Mouse (Mus musculus) CD4-positive helper T cell, adult 2 months (primary cell): ENCODE results near the gene Nfkbil1.

Source experiments
- DNase-seq: peaks from one replicate; pipeline ENCODE4 v3.0.0-alpha.2; 2012; ENCODE audit warnings: low read depth, missing footprints, low spot score

The Nfkbil1 gene

DNA sequence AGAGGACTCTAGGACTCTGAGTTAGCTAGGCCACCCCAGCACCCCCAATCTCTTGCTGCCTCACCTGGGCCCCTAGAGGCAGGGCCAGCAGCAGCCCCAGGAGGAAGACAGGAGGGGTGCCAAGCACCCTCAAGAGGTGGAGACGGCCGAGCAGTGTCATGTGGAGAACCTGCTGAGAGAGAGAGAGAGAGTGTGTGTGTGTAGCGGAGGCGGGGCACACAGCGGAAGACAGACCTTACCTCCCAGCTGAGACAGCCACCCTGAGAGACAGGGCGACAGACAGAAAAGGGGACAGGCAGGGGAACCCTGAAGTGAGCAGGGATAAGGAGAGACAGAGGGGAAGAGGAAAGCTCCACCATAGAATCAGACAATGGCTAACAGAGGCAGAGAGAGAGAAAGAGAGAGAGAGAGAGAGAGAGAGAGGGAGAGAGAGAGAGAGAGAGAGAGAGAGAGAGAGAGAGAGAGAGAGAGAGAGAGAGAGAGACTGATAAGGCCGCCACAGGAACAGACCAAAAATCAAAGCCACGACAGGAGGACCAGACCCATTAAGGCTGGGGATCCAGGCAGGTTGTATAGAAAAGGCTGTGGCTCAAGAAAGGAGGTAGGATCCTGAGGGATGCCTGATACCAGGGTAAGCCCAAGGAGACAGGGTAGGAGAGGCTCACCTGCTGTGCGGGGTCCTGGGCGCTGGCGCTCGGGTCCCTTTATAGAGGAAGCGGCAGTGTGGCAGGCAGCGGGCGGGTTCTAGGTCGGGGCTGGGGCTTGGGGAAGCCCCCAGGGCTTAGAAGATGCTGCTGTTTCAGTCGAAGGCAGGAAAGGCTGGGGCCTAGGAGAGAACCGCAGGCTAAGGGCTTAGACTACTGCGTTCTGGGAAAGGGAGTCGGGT lies 30.9 kb downstream of the Nfkbil1 start, which contains the start of gene Lta:
Gene Lta, minus strand, starts transcription at position 858 of the 886 bp plus-strand sequence.
- peak; percentile 89 for DNase-seq

DNA sequence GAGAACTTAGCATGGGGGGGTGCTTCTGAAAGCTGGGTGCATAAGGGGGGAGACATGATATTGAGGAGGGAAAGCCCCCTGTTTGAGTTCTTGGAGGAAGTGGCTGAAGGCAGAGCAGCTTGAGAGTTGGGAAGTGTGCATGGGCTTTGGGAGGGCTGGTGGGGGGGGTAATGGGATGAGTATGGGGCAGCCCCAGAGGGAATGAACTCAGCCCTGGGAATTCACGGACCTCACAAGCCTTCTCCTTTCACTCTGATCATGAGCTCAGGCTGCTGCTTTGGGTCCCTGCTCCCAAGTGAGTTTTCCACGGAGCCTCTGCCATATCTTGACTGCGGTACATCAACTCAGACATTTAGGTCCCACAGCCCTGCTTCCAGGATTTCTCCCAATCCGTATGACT lies 33.1 kb downstream of the Nfkbil1 start:
- no peak for DNase-seq

DNA sequence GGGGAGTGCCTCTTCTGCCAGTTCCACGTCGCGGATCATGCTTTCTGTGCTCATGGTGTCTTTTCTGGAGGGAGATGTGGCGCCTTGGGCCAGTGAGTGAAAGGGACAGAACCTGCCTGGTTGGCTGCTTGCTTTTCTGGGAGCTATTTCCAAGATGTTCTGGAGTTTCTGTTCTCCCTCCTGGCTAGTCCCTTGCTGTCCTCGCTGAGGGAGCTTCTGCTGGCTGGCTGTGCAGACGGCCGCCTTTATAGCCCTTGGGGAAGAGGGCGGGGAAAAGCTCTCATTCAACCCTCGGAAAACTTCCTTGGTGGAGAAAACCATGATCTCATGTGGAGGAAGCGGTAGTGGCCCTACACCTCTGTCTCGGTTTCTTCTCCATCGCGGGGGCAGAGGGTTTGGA lies 33.8 kb downstream of the Nfkbil1 start, which contains the start of gene Tnf:
Gene Tnf, minus strand, starts transcription at position 221 of the 400 bp plus-strand sequence.
- DNase-seq: peak; percentile 88

DNA sequence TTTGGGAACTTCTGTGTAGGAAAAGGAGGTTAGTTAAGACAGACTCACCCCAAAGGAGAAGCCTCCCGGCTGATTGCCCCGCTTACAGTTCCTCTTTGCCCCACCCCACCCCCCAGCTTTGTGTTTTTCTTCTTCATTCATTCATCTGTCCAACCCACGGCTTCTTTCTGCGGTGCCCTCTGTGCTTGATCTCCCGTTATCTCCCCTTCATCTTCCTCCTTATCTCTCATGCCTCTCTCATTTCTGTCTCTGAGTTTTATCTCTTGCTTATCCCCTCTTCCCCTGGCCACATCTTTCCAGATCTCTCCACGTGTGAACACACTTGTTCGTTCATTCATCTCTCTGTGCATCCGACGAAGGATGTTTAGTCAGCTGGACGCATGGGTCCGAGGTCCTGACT lies 34.5 kb downstream of the Nfkbil1 start:
- peak; percentile 79 for DNase-seq

DNA sequence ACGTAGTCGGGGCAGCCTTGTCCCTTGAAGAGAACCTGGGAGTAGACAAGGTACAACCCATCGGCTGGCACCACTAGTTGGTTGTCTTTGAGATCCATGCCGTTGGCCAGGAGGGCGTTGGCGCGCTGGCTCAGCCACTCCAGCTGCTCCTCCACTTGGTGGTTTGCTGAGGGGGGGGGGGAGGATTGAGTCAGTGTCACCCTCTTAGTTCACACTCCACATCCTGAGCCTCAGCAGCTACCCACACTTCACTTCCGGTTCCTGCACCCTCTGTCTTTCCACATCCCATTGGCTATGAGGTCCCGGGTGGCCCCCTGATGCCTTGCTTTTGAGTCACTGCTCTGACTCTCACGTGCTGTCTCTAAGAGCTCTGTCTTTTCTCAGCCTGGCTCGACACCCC lies 35.2 kb downstream of the Nfkbil1 start:
- DNase-seq: peak; percentile 95

DNA sequence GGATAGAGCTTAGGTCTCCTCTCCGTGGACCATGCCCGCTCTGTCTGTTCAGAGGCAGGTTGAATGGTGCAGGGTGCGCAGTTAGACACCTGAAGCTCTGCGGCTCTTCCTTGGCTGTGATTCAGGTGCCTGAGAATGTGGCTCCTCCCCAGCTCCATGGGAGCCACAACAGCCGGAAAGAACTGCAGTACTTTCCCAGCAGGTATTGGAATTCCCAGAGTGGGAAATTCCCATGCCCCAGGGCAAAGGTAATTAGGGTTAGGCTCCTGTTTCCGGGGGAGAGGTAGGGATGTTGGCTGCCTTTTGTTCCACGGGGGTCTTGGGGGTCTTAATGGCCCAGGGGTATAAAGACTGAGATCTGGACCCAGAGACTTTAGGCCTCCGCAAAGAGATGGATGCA lies 36.6 kb downstream of the Nfkbil1 start:
- DNase-seq: peak; percentile 9

DNA sequence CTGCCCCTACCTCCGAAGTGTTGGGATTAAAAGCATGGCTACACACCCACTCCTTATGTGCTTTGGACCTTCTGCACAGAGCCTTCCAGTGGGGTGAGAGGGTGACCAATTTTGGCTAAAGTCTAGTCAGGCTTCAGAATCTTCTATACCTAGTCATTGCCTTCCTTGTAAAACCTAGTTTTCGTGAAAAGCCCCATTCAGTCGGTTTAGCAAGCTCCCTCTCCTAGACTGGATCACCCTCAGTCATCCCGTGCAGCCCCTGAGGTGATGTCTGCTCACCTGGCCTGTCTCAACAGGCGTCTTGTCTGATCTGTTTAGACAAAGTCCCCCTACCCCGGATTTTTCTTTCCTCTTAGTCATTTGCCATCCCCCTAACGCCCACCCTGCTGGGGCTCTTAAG lies 37.6 kb downstream of the Nfkbil1 start:
- peak; percentile 12 for DNase-seq

DNA sequence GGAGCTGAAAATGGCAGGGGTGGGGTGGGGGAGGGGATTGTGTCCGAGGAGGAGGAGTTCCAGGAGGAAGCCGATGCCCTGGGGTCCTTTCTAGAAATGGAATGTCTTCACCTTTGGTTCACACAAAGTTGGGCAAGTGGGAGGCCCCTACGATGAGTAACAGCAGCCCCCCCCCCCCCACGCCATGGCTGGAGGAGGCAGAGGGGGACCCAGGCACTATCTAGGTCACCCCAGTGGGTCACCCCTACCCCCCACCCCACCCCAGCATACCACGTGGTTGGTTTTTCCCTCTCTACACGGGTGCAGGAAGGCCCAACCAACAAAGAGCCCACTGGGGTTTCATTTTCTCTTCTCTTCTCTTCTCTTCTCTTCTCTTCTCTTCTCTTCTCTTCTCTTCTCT lies 38.5 kb downstream of the Nfkbil1 start:
- DNase-seq: peak; percentile 77

DNA sequence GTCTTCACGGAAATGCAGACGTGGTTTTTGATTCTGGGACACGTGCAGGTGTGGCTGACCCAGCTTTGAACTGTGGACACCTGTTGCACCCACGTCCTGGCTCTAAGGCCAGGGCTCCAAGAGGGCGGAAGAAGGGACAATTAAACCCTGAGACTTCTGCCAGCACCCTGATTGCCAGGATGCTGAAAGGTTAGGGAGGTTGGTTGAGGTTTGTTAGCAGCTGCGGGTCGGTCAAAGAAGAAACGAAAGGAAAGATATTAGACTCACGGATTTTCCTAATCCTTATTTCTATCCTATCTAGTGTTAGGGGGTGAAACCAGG lies 39.3 kb downstream of the Nfkbil1 start:
- peak; percentile 54 for DNase-seq

DNA sequence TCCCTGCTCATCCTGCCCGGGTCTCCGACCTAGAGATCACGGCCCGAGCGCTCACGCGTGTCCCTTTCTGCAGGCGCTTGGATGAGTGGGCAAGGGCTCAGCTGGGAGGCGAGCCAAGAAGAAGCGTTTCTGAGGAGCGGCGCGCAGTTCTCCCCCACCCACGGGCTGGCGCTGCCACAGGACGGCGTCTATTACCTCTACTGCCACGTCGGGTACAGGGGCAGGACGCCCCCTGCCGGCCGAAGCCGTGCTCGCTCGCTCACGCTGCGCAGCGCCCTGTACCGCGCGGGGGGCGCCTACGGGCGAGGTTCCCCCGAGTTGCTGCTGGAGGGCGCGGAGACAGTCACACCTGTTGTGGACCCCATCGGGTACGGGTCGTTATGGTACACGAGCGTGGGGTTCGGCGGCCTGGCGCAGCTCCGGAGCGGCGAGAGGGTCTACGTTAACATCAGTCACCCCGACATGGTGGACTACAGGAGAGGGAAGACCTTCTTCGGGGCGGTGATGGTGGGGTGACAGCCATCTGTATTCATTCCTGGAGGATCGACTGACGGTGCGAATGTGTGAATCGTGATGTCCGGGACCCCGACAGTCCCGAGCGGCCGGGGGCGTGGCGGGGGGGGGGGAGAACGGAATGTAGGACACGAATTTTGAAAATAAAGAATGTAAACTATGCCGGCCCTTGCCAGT lies 39.8 kb downstream of the Nfkbil1 start:
- peak; percentile 93 for DNase-seq

DNA sequence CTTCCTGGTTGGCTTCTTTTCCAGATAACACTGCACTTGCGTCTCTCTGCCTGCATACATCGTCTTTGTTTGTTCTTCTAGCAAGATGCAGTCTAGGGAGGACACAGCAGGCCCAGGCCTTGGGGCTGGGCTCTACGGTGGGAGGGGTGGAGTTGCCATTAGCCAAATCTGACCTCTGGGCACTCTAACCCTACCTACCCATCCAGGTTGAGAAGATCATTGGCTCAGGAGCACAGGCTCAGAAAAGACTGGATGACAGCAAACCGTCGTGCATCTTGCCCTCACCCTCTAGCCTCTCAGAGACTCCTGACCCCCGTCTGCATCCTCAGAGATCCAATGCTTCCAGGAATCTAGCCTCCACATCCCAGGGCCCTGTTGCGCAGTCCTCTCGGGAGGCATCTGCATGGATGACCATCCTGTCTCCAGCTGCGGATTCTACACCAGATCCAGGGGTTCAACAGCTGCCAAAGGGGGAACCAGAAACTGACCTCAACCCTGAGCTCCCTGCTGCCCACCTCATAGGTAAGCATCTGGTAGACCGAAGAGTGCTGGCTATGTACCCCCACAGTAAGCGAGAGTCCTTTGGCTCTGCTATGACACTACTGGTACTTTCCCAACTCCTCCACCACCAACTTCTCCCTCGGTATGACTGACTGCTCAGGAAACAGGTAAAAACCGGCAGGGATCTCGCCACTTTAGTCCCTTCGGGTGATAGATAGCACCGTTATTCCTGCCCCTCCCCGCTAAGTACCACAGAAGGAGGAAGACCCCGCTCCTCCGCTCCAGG lies 40.6 kb downstream of the Nfkbil1 start:
- DNase-seq: peak; percentile 55

DNA sequence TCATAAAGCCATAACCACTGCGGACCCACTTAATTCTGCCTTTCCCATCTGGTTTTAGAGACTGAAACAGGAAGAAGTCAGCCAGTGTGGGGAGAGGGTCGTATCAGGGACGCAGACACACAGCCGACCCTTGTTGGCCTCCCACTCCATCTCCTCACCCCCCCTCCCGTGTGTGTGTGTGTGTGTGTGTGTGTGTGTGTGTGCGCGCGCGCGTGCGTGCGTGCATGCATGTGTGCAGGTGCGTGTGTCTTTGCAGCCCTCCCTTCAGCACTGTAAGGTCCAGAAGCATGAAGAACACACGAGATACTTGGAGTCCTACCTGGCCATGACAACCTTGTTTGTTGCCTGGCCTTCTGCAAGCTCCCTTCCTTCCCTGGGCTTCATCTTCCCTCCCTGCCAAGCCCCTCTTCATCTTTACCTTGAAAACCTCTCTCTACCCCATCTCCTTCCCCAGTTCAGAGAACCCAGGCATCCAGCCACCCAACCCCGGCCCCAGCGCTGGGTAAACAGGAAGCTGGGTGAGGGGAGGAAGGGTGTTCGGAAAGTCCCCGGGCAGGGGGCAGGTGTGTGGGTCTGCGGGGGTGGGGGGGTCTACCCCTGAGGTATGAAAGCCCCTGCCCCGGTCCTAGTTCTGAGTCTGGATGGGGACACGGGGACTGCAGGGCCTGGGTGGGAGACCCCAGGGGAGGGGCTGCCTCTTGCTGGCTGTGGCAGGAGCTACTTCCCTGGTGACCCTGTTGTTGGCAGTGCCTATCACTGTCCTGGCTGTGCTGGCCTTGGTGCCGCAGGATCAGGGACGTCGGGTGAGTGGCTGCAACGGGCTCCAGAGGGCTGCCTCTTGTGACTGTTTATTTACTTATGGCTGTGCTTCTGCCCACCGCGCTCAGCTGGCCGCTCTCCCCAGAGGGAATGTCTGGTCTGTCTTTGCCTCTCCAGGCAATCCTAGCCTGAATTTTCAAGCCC lies 41.4 kb downstream of the Nfkbil1 start, which contains the start of gene Ltb:
Gene Ltb, plus strand, starts transcription at position 559 of the 963 bp plus-strand sequence.
- DNase-seq: peak; percentile 85

DNA sequence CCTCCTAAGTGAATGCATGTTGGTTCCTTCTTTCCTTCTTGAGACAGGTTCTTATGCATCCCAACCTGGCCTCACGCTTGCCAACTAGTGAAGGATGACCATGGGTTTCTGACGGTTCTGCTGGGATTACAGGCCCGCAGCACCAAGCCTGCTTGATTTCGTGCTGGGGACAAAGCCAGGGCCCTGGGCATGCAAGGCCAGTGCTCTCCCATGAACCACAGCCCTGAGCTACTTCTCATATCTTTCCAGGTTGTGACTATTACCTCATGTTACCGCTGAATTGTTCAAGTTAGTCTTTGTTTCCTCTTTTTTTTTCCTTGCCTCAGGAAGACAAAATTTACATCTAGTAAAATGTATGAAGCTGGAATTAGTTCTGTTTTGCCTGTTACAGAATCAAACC lies 42.7 kb downstream of the Nfkbil1 start:
- DNase-seq: no peak

DNA sequence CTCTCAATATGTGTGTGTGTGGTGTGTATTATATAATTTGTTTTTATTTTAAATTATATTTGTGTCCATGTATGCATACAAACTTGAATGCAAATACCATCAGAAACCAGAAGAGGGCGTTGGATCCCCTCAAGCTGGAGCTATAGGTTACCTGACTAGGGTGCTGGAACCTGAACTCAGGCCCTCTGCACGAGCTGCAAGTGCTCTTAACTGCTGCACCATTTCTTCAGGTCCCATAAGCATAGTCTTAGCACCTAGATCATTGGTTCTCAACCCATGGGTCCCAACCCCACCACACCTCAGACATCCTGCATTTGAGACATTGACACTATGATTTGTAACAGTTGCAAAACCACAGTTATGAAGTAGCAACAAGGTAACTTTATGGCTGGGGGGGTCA lies 43.9 kb downstream of the Nfkbil1 start:
- DNase-seq: no peak

DNA sequence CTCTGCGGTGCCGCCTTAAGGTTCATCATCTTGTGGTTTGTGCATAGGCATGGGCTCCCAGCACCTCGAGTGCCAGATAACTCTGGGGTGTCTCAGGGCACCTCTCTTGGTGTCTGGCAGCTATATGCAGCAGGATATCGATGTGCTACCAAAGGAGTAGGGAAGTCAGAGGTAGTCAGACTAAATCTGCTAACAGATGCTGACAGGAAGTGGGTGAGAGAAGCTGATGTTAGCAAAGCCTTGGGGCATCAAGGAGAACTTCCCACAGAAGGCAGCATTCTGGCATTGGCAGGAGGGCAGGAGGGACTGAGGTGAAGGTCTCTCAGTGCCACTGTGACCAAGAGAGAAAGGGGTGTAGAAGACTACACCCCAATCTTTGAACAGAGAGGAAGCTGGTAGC lies 45.5 kb downstream of the Nfkbil1 start:
- DNase-seq: peak; percentile 78

DNA sequence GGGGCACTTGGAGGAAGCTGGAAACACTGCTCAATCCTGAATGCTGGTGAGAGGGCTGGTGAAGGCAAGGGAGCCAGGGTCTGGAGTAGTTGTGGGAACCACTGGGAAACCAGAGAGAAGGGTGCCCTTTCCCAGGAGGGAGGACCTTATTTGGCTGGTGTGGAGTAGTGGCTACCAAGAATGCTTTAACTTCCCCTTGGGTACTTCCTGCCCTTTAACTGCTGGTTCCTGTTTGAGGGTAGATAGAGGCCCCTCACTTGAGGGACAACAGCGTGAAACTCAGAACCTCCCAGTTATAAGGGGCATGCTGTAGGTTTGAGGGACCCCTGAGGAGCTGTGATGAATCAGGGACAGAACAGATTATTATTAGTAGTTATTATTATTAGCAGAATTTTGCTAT lies 46.4 kb downstream of the Nfkbil1 start:
- DNase-seq: no peak

DNA sequence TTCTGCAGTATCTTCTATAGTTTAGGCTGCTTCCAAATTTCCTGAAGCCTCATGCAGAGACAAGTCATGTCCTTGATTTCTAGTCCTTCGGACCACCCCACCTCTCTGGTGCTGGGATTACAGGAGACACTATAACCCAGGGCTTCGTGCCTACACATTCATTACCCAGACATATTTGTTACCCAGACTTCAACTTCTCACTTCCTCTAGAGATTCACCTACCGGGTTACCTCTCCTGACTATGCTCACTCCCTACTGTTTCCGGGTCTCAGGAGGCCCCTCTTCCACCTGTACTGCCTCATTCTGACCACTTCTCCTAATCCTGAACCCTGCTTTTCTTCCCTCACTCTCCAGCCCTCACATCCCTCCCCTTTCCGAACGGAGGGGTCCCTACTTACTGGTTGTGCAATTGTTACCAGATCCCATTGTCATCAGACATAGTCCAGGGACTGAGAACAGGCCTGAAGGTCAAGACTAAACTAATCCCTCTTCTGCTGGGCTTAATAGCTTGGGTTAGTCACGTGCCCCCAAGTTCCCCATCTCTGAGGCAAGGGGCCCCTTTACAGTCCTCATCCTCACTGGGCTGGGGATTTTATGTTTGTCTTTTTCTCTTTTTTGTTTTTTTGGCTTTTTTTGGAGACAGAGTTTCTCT lies 47.5 kb downstream of the Nfkbil1 start, which contains the start of gene Lst1:
Gene Lst1, minus strand, starts transcription at position 481 of the 652 bp plus-strand sequence.
- no peak for DNase-seq

DNA sequence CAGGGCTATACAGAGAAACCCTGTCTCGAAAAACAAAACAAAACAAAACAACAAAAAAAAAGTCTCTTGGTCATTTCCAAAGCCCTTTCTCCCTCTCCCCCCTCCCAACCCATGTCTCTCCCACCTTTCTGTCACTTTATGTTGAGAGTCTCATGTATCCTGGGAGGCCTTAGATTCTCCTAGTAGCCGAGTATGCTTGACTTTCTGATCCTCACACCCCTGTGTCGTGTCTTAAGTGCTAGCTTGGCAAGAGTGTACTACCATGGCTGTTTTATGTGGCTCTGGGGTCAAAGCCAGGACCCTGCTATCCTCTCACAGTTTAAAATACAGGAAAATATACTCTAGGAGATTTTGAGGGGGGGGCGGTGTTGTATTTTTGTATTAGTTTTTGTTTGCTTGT lies 48.2 kb downstream of the Nfkbil1 start:
- DNase-seq: no peak

DNA sequence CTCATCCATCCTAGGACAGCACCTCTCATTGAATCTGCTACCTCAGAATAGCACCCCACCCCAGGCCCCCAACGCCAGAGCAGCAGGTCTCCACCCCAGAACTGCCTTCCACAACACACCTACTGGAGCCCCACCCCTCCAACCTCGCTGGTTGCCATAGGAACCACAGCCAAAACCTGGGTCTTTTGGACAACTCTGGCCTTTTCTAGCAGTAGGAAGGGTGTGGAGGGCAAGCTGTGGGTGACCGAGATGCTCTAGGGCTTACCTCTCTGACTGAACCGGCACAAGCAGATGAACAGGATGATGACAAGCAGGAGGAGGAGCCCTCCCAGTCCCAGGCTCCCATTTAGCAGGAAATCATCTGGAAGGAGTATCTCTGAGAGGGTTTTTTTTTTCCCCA lies 48.9 kb downstream of the Nfkbil1 start:
- DNase-seq: peak; percentile 87
